ENCODE assay signal across 17 mouse cellular contexts in genomic region chr19:59761218-59761617, GRCm38 (mm10).
DNase-seq lines count a peak whose midpoint lies in the region.
"Had no signal": no experiment of that assay in that cellular context is flagged by ENCODE, and none has a peak within 500 bp of the region (broad histone marks: within the 10 kb centered on the region; RNA-seq: fewer than 3 reads in every experiment).

No protein-coding gene starts in this region.

- H3K4me3 ChIP-seq in heart, embryonic 10.5 days = no peak overlapping the region

- H3K27me3 ChIP-seq in heart, embryonic 10.5 days (ENCODE audit: insufficient read depth, poor library complexity, severe bottlenecking) = no peaks in the 10 kb centered on the region
- H3K27me3 ChIP-seq: CH12.LX, Patski had no signal

- no peaks in the 10 kb centered on the region for H3K9me3 ChIP-seq in heart, embryonic 10.5 days
- H3K9me3 ChIP-seq: G1E had no signal

- intact Hi-C loops in heart, postnatal 10 days (cut with DNase I) = no loop called here
- intact Hi-C loops in heart, postnatal 14 days (cut with DNase I) = no loop called here

- H3K36me3 ChIP-seq in heart, embryonic 10.5 days = no peaks in the 10 kb centered on the region
- H3K36me3 ChIP-seq: G1E had no signal

- H3K4me1 ChIP-seq in heart, embryonic 10.5 days = no peaks in the 10 kb centered on the region

- 54% methylated on average over 3 of the region's 3 CpGs for WGBS in heart, embryonic 10.5 days

- H3K27ac ChIP-seq in heart, embryonic 10.5 days = no peak overlapping the region

- peak; percentile 63 for DNase-seq in heart, adult 11 months
- no peak for DNase-seq in heart, postnatal 10 days
- DNase-seq in heart, embryonic 10.5 days (ENCODE audit: low spot score) = peak; percentile 70
- DNase-seq in heart, postnatal 14 days = no peak
- DNase-seq: adrenal gland, adult 2 months; adrenal gland, adult 8-10 months; adrenal gland, postnatal 10 days; adrenal gland, postnatal 14 days; adrenal gland, postnatal 25 days; adrenal gland, postnatal 36 days; B cell, adult 2 months; cerebellum, adult 11 months; cerebellum, adult 11-12 months; cerebellum, adult 18-20 months had no signal

Comparison
In these comparisons a context has a peak if more than half of its experiments do, and no peak if none do; other contexts are left out.
1. DNase-seq: peak in heart, adult 11 months (single experiment) and heart, embryonic 10.5 days (single experiment); none in heart, postnatal 10 days (0 of 2) and heart, postnatal 14 days (0 of 2).